Mouse (Mus musculus) regulatory T cell (primary cell): ENCODE data around the gene Prps1l1.

ENCODE experiments used
- in situ Hi-C: fragments of 300-600 bp; cut with MboI, MseI; formaldehyde crosslinking; loops from one replicate; pipeline ENCODE4 v1.15.1; 2025; ENCODE audit warnings: high pct_unique_total_duplicates

Prps1l1 gene

DNA sequence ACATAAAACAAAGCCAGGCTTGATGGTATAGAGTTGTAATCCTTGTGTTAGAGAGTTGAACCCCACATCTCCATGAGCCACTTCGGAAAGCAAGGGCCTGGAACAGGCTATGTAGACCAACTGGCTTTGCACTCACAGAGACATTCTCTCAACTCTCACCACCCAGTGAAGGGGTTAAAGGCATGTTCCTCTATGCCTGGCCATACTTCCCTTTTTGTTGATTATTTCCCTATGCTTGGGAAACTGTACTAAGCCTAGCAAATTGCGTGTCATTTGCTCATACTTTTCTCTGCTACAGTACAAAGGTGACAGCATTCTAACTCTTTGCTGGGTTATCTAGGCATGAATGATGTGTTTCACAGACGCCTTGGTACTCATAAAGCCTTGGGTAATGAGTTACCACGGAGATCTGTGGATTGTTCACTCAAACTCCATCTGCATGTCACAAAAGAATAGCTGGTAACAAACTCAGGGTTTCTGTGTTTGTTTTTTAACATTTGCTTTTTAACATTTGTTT, 41.4 kb downstream of the Prps1l1 start:
- in situ Hi-C loops, result no loop called here

DNA sequence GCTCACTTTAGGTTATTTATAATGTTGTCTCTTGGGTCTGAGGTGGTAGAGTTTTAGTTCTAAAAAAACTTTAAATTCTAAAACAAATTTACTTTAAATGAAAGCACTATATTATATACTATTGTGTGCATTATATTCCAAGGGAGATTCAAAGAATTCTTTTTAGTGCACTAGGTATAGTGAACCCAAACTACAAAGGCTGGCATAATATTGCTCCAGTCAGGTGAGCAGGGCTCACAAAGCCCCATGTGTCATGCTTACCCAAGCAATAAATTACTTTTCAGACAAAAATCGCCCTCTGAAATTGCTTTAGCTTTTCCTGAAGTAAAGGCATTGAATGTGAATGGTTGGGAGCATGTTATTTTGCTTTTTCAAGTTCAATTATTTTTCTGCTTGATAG, 43.0 kb downstream of the Prps1l1 start:
- in situ Hi-C loops, result no loop called here
